Mouse (Mus musculus) intestine, embryonic 15.5 days (tissue): ENCODE data around the gene Abat. TPM values are rescaled to one million over a fixed set of nuclear protein-coding genes. Genes with fewer than 3 reads are reported as not detected.
A peak's percentile ranks its signal among the peaks of the same experiment; 100 is the strongest.

Source experiments
- ATAC-seq: fragments of 200-750 bp; cut with Nextera tagmentation; 2 replicates; pipeline ENCODE4 v1.8.0; 2017; ENCODE audit warnings: moderate TSS enrichment, moderate library complexity
- H3K27ac ChIP-seq: fragments of 300-500 bp; sonication (generic); 2 replicates; pipeline ENCODE4 v1.5.1; 2015; ENCODE audit warnings: mild to moderate bottlenecking, inconsistent platforms
- H3K27me3 ChIP-seq: fragments of 300-500 bp; sonication (generic); replicated peaks from 2 replicates; pipeline ENCODE4 v1.6.1; 2015; ENCODE audit warnings: inconsistent platforms
- H3K36me3 ChIP-seq: fragments of 300-500 bp; sonication (generic); 2 replicates; pipeline ENCODE4 v1.6.1; 2015; ENCODE audit warnings: inconsistent platforms
- H3K4me1 ChIP-seq: fragments of 300-500 bp; sonication (generic); replicated peaks from 2 replicates; pipeline ENCODE4 v1.6.1; 2015; ENCODE audit warnings: inconsistent platforms
- H3K4me2 ChIP-seq: fragments of 300-500 bp; sonication (generic); replicated peaks from 2 replicates; pipeline ENCODE4 v1.6.1; 2015; ENCODE audit warnings: mild to moderate bottlenecking, inconsistent platforms
- H3K4me3 ChIP-seq: fragments of 300-500 bp; sonication (generic); replicated peaks from 2 replicates; pipeline ENCODE4 v1.5.1; 2015; ENCODE audit warnings: inconsistent platforms
- H3K9ac ChIP-seq: fragments of 300-500 bp; sonication (generic); 2 replicates; pipeline ENCODE4 v1.6.1; 2015; ENCODE audit warnings: inconsistent platforms
- H3K9me3 ChIP-seq: fragments of 300-500 bp; sonication (generic); 2 replicates; pipeline ENCODE4 v1.6.1; 2016; ENCODE audit warnings: inconsistent platforms
- WGBS: fragments of 180-500 bp; shearing (Covaris S2); methylation state at CpG from one replicate; pipeline ENCODE4 v1.1.7; 2015; 5-methylcytosine and 5-hydroxymethylcytosine counted together
- polyA plus RNA-seq: library from polyadenylated mRNA; unstranded; fragments of >200 nt; fragmentation: Nextera tagmentation; extraction: Ambion mirVana; gene quantifications from 2 replicates; pipeline ENCODE4 v1.2.1, GENCODE M21; 2015

The Abat gene
- polyA plus RNA-seq, 1 experiment from 2014 or later: 72.4 TPM

DNA sequence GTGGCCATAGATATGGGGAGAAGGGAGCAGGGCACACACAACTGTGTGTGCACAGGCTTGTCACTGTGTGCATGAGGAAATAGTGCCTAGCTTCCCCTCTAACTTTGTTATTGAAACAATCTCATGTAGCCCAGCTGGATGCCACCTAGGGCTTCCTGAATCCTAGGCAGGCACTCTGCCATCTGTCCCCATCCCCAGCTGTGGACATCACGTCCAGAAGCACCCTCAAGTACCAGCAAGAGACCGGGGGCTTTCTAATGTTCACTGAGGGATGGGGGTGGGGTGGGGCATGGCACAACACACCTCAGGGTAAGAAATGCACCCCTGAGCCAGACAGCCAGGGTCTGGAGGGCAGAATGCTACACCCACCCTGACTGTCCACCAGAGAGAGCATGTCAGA lies 155.2 kb downstream of the Abat start:
- Histone ChIP-seq H3K4me2 (no peak overlapping the region), H3K27ac (no peak overlapping the region), H3K27me3 (no peaks in the 10 kb centered on the region), H3K4me3 (no peak overlapping the region), H3K36me3 (peaks cover 2% of the 10 kb centered on the region), H3K9me3 (no peaks in the 10 kb centered on the region), H3K9ac (no peak overlapping the region), H3K4me1 (peaks cover 58% of the 10 kb centered on the region)
- 89% methylated on average over 2 of the region's 2 CpGs for WGBS
- no peak for ATAC-seq

GRCm38 (mm10) chr16:8669432-8669831 lies 156.2 kb downstream of the Abat start:
- 58% methylated on average over 5 of the region's 5 CpGs for WGBS
- Histone ChIP-seq H3K27me3 (no peaks in the 10 kb centered on the region), H3K4me3 (0 out of 2 replicates have a peak overlapping the region, but pooled peaks have one; percentile 71), H3K4me2 (peak overlapping the region; percentile 80), H3K9ac (peak overlapping the region; percentile 18; the same call in 1 of the 2 replicates), H3K4me1 (peaks cover 57% of the 10 kb centered on the region), H3K9me3 (no peaks in the 10 kb centered on the region), H3K27ac (no peak overlapping the region), H3K36me3 (no peaks in the 10 kb centered on the region; the same call in 1 of the 2 replicates)
- ATAC-seq: no peak

DNA sequence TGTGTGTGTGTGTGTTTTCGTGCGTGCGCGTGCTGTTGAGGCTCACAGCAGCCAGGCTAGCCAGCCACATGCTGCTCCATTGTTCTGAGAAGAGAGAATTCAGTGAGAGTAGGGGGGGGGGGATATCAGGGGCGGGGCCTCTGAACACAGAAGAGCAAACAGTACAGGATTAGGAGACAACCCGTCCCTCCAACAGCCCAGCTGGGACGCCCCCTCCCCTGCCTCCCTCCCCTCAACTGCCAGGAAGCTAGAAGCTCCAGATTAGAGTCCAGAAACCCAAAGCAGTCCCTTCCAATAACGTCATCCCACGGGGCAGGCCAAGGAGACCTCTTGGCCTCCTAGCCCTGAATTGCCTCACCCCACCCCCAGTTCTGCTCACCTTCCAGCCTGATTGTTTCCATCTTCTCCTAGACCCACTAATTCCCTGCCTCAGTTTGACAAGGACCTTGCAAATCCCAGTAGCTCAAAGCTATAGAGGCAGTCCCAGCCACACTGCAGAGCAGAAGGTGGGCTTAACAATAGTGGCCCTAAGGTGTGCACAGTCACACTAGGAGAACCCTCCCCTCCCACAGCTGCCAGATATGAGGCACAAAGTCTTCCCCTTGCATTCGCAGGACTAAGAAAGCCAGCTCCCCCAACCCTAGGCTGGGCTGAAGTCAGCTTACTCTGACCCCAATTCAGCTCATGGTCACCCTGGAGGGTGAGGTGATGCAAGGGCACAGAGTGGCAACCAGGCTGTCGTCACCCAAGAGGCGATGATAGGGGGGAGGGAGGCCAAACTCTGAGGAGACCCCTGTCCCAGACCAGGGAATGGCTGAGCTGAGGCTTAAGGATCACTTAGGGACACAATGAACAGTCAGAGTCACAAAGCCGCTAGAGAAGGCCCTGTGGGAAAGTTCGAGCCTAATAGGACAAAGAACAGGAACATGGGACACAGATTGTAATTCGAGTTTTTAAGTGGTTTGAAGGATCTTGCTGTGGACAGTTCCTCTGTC lies 157.1 kb downstream of the Abat start:
- Histone ChIP-seq H3K9ac (peak overlapping the region; percentile 66), H3K4me1 (peaks cover 57% of the 10 kb centered on the region)
- WGBS: 13% methylated on average over 14 of the region's 15 CpGs

More for the DNA sequence above, 157.1 kb downstream of the Abat start:
- Histone ChIP-seq H3K27me3 (no peaks in the 10 kb centered on the region), H3K36me3 (no peaks in the 10 kb centered on the region; the same call in 1 of the 2 replicates), H3K9me3 (no peaks in the 10 kb centered on the region), H3K27ac (no peak overlapping the region), H3K4me2 (peak overlapping the region; percentile 80), H3K4me3 (peak overlapping the region; percentile 71)
- no peak for ATAC-seq

Other genes with a start within 250 kb of the Abat start
- gene Tmem114, start 88.3 kb upstream of the Abat start, polyA plus RNA-seq: not detected in 2 replicates
- 14.2 and 16.8 TPM in 2 replicates for gene Mettl22, start 42.6 kb upstream of the Abat start, polyA plus RNA-seq
- gene Pmm2, start 124.2 kb downstream of the Abat start, polyA plus RNA-seq: 92.0 and 98.9 TPM in 2 replicates
- gene Tmem186, start 124.3 kb downstream of the Abat start, polyA plus RNA-seq: 22.0 and 22.2 TPM in 2 replicates
- gene Carhsp1, start 158.7 kb downstream of the Abat start, polyA plus RNA-seq: 89.8 and 90.4 TPM in 2 replicates
- gene Gm5767, start 167.3 kb downstream of the Abat start, polyA plus RNA-seq: not detected in 2 replicates